Mouse (Mus musculus) 3134 (cell line): ENCODE results near the gene Pccb.

ENCODE experiments used
- DNase-seq: peaks from one replicate; pipeline ENCODE4 v3.0.0-alpha.2; 2011; ENCODE audit warnings: low spot score; ENCODE audit not compliant: insufficient read length; ENCODE audit errors: extremely low read depth

Pccb gene

DNA sequence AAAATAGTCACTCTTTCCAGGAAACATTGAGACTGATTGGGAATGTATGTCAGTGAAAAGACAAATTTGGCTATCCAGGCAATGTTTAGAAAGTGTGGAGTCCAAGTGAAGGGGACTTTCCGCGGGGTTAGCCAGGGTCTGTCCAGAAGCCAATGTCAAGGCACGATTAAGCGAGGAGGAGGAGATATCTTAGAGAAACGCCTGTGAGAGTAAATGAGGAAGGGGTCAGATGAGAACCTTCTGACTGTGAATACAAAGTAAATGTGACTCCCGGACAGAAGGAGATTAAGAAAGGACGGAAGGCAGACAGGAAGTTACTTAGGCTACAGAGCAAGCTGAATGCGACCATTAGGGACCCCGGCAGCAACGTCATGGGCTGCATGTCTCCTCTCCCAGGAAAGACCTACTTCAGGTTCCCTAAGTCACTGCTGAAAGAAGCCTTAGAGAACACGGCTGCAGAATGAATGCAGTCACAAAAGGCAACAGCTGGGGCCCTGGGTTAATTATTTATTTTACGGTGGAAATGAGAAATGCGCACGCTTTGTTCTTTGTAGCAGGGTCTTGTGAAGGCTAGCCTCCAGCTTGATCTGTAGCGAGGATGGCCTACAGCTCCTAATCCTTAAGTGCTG is 11.1 kb upstream of the Pccb start:
- no peak for DNase-seq

- DNase-seq = no peak
Observed at GRCm38 (mm10) chr9:101042249-101042648, 7.6 kb upstream of the Pccb start.

DNA sequence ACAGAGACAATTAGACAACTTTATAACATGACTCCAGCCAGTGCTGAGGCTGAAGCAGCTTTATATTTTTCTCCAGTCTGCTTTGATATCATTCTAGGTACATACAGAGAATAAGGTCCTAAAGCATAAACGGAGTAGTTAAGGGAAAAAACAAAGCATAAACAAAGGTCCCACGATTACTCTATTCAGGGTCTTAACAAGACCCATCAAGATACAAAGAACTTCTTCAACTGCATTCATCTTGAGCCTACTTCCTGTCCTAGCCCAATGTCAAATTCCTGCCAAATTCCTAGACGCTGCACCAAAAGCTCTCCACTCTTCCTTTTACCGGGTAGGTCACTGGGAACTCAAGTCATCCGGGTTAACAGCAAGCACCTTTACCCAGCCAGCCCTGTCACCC is 6.8 kb upstream of the Pccb start:
- no peak for DNase-seq

GRCm38 (mm10) chr9:101038634-101039033 is 3.9 kb upstream of the Pccb start:
- DNase-seq = no peak

DNA sequence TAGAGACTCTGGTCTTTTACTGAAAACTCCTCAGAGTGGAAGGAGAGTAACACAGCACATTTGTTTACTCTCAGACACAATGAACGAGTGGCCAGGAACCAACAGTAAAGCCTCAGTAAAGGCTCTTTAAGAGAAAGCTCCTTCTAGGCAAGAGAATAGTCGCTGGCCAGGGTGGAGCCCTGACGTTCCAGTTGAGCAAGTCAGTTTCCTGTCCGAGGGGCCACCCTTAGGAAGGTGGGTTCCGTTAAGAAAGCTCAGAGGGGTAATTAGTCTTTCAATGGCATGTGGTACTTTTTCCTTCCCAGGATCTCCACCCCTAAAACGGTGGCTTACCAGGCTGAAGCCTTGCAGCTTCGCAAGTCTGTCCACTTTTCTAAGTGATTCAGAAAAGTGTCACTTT is 2.7 kb upstream of the Pccb start:
- no peak for DNase-seq

DNA sequence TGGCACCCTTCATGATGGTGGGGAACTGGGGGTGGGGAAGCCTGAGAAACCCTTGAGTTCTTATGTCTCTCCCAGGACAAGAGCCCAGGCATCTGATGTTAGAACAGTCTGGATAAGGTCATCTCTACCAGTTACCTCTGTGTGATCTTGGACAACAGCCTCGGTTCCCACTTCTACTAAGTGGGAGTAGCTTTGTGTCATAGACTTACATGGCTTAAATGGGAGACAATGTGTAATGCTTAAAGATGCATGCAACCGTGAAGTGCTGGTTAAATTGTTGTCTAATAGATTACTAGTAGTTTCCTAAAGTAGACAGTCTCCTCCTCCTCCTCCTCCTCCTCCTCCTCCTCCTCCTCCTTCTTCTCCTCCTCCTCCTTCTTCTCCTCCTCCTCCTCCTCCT is 2.2 kb upstream of the Pccb start:
- no peak for DNase-seq

GRCm38 (mm10) chr9:101035836-101036596 is 1.3 kb upstream of the Pccb start:
- no peak for DNase-seq

DNA sequence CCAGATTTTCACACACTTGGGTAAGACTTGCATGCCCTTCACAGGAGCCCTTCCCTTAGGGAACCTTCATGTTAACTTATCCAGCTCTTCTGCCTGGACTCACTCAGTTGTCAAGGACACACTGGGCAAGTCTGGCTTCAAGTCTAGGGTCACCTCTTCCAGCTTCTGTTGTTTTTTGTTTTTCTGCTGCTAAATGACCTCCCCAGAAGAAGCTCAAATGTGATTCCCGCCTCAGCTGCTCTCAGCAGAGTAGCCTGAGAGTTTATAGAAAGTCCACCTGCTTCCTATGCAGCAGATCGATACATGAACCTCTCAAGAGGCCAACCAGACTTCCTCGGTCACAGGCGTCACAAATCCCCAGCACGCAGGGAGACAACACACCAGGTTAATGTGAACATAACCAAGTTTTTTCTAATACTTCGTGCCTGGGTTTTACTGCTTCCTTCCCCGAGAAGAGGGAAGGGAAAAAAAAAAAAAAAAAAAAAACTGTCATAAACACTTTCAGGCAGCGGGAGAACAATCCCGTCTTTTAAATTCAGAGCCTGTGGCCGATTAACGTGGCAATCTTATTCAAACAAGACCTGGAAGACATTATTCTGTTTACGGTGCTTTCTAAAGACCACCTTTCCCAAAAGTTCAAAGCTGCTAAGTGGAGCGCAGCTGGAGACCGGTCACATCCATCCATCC is 794 bp downstream of the Pccb start:
- DNase-seq = peak; percentile 11

DNA sequence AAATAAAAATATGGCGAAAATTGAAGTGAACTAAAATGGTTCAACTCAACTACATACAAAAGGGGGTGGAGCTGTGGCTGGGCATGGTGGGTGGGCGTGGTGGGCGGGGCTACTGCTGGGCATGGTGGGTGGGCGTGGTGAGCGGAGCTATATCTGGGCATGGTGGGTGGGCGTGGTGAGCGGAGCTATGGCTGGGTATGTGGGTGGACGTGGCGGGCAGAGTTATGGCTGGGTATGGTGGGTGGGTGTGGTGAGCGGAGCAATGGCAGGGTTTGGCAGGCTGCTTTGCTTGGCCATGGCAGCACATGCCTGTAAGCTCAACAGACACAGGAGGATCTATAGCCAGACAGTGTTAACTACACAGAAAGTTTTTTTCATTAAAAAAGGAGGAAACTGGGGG is 15.9 kb downstream of the Pccb start:
- no peak for DNase-seq

GRCm38 (mm10) chr9:101017734-101018516 is 16.8 kb downstream of the Pccb start:
- no peak for DNase-seq

DNA sequence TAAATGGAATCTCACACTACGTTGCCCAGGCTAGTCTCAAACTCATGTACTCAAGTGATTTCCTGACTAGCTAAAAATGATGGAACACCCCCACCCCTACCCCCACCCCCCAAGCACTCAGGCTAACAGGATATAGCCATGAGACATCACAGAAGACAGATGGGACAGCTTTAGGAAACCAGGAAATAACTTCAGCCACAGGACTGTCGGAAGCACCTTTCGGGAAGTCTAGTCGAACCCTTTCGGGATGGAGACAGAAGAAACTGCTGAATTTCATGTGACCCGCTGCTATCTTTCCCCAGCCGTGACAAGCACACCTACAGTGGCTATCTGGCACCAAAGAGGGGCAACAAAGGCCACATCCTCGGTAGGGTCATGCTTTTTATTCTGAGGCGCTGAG is 19.4 kb downstream of the Pccb start:
- no peak for DNase-seq

DNA sequence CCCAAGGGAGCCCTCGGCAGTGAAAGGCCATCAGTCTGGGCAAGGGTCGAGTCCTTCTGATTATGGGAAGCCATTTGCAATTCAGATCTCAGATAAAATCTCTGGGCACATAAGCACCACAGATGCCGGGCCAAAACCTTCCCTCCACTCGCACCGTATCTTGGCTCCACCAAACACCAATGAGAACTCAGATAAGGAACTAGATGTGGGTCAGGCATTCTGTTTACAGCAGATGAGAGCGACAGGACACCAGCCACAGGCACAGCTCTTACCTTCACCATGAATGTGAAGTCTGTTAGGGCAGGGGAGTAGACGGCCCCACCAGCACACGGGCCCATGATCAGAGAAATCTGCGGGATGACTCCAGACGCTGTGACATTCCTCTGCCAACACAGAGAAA is 22.3 kb downstream of the Pccb start:
- DNase-seq = no peak

DNA sequence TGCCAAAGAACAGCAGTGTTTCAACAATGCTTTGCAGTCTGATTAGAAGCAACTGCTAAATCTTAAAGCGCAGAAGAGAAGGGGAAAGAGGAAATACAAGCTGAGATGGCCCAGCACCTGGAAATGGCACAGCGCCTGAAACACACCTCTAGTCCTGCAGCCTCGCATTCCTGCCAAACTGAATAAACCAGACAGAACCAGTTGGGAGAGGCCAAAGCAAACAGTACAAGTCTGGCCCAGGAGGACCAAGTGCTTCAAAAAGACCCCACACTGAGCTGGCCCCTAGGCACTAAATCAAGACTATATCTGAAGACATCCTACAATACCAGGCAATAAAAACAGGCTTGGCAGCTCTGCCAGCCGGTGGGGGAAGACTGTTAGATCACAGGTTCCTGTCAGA is 28.8 kb downstream of the Pccb start:
- DNase-seq = no peak

DNA sequence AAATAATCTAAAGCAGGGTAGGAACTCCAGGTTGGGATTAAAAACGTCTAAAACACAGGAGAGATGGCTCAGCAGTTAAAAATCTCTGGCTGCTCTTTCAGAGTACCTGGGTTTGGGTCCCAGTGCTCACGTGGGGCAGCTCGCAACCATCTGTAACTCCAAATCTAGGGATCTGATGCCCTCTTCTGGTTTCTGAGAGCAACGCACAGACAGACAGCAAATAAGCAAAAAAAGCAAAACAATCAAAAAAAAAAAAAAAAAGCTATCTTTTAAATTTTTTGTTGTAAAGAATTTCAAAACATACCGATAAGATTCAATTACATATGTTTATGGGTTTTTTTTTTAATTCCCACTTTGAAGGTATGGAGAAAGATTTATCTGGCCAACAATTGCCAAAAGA is 31.4 kb downstream of the Pccb start:
- DNase-seq = no peak

DNA sequence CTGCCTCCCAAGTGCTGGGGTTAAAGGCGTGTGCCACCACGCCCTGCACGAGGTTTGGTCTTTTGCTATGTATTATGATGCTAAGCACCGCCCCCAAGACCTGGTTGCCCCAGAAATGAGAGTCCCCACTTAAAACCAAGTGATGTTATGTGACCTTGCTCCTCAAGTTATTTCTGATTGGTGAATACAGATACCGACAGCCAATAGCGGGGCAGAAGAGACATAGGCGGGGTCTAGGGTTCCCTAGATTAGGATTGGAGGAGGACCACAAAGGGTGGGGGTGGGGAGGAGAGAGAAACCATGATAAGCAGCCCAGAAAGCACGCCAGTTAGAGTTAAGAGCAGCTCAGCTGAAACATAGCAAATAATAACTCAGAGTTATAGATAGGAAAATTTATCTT is 31.9 kb downstream of the Pccb start:
- DNase-seq = no peak

DNA sequence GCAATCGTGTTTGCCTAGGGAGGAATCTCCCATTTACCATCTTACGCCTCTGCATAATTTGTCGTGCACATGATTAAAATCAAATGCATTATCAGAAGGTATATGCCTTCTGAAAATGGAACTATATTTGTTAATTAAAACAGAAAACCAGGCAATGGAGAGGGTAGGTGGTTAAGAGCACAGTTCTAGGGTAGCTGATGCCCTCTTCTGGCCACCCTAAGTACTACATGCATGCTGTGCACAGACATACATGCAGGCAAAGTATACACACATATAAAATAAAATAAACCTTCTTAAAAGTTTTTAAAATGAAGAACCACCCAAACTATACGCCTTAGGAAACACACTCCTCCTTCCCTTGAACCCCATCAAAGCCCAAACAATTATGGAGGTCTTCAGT is 32.6 kb downstream of the Pccb start:
- DNase-seq = no peak

DNA sequence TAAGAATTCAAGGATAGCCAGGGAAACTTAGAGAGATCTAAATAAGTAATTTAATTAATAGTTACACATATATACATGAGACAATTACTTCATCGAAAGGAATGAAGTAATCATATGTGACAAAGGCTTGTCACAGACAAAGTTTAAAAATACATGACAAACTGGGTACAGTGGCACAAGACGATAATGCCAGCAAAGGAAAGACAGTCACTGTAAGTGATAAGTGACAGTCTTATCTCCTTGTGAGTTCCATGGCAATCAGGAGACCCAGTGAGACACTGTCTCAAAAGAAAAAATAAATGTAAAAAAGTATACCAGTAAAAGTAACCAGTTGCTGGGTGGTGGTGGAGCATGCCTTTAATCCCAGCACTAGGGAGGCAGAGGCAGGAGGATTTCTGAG is 37.6 kb downstream of the Pccb start:
- no peak for DNase-seq

DNA sequence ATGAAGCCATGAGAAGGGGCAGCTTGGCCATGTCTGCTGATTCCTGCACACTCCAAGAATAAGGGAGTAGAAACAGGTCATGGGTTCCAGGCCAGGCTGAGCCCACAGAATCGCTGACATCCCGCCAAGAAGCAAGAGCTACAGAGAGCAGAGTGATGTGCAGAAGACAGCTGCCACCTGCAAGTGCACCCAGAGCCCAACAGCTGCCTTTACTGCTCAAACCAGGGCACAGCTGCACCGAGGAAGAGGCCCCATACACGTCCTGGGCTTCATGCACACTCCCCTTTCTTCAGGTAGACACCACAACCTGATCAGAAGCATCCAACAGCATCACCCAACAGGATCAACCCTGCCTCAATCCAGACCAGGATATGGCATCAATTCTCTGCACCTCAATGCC is 40.8 kb downstream of the Pccb start:
- DNase-seq = no peak

DNA sequence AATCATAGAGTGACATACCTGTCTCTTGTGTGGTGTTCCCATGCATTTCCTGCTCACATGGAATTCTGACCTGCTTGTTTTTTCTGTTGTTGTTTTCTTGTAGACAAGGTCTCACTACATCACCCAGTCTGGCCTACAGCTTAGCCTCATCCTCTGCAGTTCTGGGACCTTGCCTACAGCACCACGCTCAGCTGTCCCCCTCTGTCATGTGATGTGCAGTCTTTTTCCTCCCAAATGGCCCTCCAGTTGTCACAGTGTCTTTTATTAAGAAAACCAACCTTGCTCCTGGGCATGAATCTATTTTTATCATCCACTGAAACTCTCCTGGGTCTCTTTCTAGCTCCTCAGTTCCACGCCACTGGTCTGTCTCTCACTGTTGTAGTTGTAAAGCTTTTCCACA is 42.5 kb downstream of the Pccb start:
- DNase-seq = no peak

- DNase-seq = no peak
Observed at GRCm38 (mm10) chr9:100991321-100991720, 43.4 kb downstream of the Pccb start.

- no peak for DNase-seq
Observed at GRCm38 (mm10) chr9:100990609-100991008, 44.1 kb downstream of the Pccb start.
